Mouse (Mus musculus) embryonic facial prominence, embryonic 14.5 days (tissue): ENCODE data around the gene Olfml2b. TPM values are rescaled to one million over a fixed set of nuclear protein-coding genes. Genes with fewer than 3 reads are reported as not detected.

ENCODE experiments used
- ATAC-seq: fragments of 200-750 bp; cut with Nextera tagmentation; 2 replicates; pipeline ENCODE4 v1.8.0; 2017; ENCODE audit warnings: low read depth, moderate number of reproducible peaks, moderate TSS enrichment
- DNase-seq: peaks from one replicate; pipeline ENCODE4 v3.0.0-alpha.2; 2015; ENCODE audit warnings: low spot score
- H3K27ac ChIP-seq: fragments of 300-500 bp; sonication (generic); replicated peaks from 2 replicates; pipeline ENCODE4 v1.5.1; 2014; ENCODE audit warnings: low read depth, mild to moderate bottlenecking, low read length, moderate library complexity
- H3K27me3 ChIP-seq: fragments of 300-500 bp; sonication (generic); replicated peaks from 2 replicates; pipeline ENCODE4 v1.6.1; 2014; ENCODE audit warnings: low read length; ENCODE audit not compliant: control insufficient read depth, insufficient read depth
- H3K36me3 ChIP-seq: fragments of 300-500 bp; sonication (generic); 2 replicates; pipeline ENCODE4 v1.6.1; 2014; ENCODE audit warnings: low read length, mixed read lengths; ENCODE audit not compliant: control insufficient read depth, insufficient read depth
- H3K4me1 ChIP-seq: fragments of 300-500 bp; sonication (generic); 2 replicates; pipeline ENCODE4 v1.6.1; 2014; ENCODE audit warnings: antibody characterized with exemption, low read length; ENCODE audit not compliant: control insufficient read depth, insufficient read depth
- H3K4me2 ChIP-seq: fragments of 300-500 bp; sonication (generic); 2 replicates; pipeline ENCODE4 v1.6.1; 2014; ENCODE audit warnings: low read depth, mild to moderate bottlenecking, low read length, moderate library complexity, mixed read lengths
- H3K4me3 ChIP-seq: fragments of 300-500 bp; sonication (generic); 2 replicates; pipeline ENCODE4 v1.5.1; 2014; ENCODE audit warnings: low read depth, mild to moderate bottlenecking, low read length
- H3K9ac ChIP-seq: fragments of 300-500 bp; sonication (generic); 2 replicates; pipeline ENCODE4 v1.6.1; 2014; ENCODE audit warnings: low read depth, mild to moderate bottlenecking, low read length, moderate library complexity, mixed read lengths
- H3K9me3 ChIP-seq: fragments of 300-500 bp; sonication (generic); 2 replicates; pipeline ENCODE4 v1.6.1; 2016; ENCODE audit warnings: low read length; ENCODE audit not compliant: control insufficient read depth
- WGBS: fragments of 180-500 bp; shearing (Covaris S2); extraction: QIAGEN DNeasy Blood & Tissue Kit; methylation state at CpG from one replicate; pipeline ENCODE4 v1.1.7; 2014; 5-methylcytosine and 5-hydroxymethylcytosine counted together
- polyA plus RNA-seq: library from polyadenylated mRNA; unstranded; fragments of >200 nt; fragmentation: Nextera tagmentation; extraction: Ambion mirVana; gene quantifications from 2 replicates; pipeline ENCODE4 v1.2.1, GENCODE M21; 2014

The Olfml2b gene
- polyA plus RNA-seq, 1 experiment from 2014 or later, result 43.7 TPM

DNA sequence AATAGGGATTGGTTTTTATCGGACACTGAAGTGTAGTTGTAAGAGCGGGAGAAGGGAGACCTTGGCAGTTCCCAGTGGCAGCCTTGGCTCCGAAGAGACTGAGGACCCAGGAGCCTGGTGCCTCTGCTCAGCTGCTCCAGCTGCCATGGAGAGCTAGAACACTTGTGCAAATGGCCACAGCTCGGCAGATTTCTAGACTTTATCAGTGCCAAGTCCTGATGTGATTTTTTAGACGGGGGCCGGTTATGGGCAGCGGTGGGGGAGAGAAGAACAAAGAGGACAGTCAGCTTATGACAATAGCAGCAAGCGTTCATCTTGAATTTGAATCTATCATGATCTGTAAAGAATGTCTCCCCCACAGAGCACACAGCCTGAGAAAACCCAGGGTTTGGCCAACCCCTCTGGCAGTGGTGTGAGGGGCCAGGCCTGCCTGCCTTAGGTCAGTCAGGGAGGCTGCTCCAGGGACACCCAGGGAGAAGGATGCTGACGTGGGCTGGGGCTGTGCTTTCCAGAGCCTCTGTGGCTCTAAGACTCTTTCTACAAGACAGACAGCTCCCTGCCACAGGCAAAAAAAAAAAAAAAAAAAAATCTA is 29.9 kb downstream of the Olfml2b start:
- H3K9ac ChIP-seq, result no peak overlapping the region
- no peaks in the 10 kb centered on the region for H3K4me1 ChIP-seq
- 0 out of 2 replicates have a peak, but pooled peaks cover 5% of the 10 kb centered on the region for H3K9me3 ChIP-seq
- 74% methylated on average over 9 of the region's 9 CpGs for WGBS
- H3K4me2 ChIP-seq, result no peak overlapping the region
- no peak overlapping the region for H3K4me3 ChIP-seq
- H3K27ac ChIP-seq, result no peak overlapping the region
- peaks cover 14% of the 10 kb centered on the region; the same call in 1 of the 2 replicates for H3K36me3 ChIP-seq
- no peaks in the 10 kb centered on the region for H3K27me3 ChIP-seq
- ATAC-seq (no peak), DNase-seq (no peak)

- 91% methylated on average over 4 of the region's 4 CpGs for WGBS
- Histone ChIP-seq H3K4me1 (no peaks in the 10 kb centered on the region), H3K27ac (no peak overlapping the region), H3K4me2 (no peak overlapping the region), H3K4me3 (no peak overlapping the region), H3K9me3 (no peaks in the 10 kb centered on the region), H3K36me3 (peaks cover 8% of the 10 kb centered on the region; the same call in 1 of the 2 replicates), H3K9ac (no peak overlapping the region), H3K27me3 (no peaks in the 10 kb centered on the region)
- DNase-seq (no peak), ATAC-seq (no peak)
These were observed 33.3 kb downstream of the Olfml2b start for GRCm38 (mm10) chr1:170677681-170678080.

- Histone ChIP-seq H3K9ac (no peak overlapping the region), H3K4me2 (no peak overlapping the region), H3K4me1 (no peaks in the 10 kb centered on the region), H3K4me3 (no peak overlapping the region), H3K27me3 (no peaks in the 10 kb centered on the region), H3K36me3 (peaks cover 8% of the 10 kb centered on the region; the same call in 1 of the 2 replicates), H3K9me3 (no peaks in the 10 kb centered on the region), H3K27ac (no peak overlapping the region)
- WGBS, result 82% methylated on average over 4 of the region's 4 CpGs
- DNase-seq (no peak), ATAC-seq (no peak; the same call in 1 of the 2 replicates)
These were observed 34.5 kb downstream of the Olfml2b start for GRCm38 (mm10) chr1:170678861-170679260.

DNA sequence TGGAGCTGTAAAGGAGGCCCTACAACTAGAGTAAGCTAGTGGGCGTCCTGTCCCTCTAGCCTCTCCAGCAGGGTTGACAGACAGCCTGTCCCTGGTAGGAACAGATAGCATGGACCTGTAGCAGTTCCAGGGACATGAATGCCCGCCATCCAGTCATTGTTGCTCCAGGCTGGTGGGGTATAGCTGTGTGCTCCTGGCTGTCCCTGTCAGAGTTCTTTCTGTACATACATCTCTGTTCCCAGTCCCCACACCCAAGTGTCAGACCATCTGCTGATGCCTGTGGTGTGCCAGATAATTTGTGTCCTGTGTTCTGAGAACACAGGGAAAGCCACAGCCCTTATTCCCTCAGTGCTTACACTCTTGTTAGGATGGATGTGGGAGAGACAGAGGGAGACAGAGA is 35.3 kb downstream of the Olfml2b start:
- DNase-seq (no peak), ATAC-seq (no peak)
- no peaks in the 10 kb centered on the region for H3K4me1 ChIP-seq
- no peaks in the 10 kb centered on the region for H3K27me3 ChIP-seq
- H3K4me2 ChIP-seq, result no peak overlapping the region
- 90% methylated on average over 2 of the region's 2 CpGs for whole genome bisulfite sequencing
- no peak overlapping the region for H3K27ac ChIP-seq
- no peaks in the 10 kb centered on the region for H3K9me3 ChIP-seq
- H3K9ac ChIP-seq, result no peak overlapping the region
- peaks cover 8% of the 10 kb centered on the region; the same call in 1 of the 2 replicates for H3K36me3 ChIP-seq
- no peak overlapping the region for H3K4me3 ChIP-seq

- Histone ChIP-seq H3K4me3 (no peak overlapping the region), H3K9me3 (no peaks in the 10 kb centered on the region), H3K4me2 (no peak overlapping the region), H3K27me3 (no peaks in the 10 kb centered on the region), H3K27ac (no peak overlapping the region), H3K36me3 (peaks cover 8% of the 10 kb centered on the region; the same call in 1 of the 2 replicates), H3K4me1 (no peaks in the 10 kb centered on the region), H3K9ac (no peak overlapping the region)
- 81% methylated on average over 6 of the region's 6 CpGs for WGBS
- DNase-seq (no peak), ATAC-seq (no peak)
These were observed 39.5 kb downstream of the Olfml2b start for GRCm38 (mm10) chr1:170683863-170684262.

DNA sequence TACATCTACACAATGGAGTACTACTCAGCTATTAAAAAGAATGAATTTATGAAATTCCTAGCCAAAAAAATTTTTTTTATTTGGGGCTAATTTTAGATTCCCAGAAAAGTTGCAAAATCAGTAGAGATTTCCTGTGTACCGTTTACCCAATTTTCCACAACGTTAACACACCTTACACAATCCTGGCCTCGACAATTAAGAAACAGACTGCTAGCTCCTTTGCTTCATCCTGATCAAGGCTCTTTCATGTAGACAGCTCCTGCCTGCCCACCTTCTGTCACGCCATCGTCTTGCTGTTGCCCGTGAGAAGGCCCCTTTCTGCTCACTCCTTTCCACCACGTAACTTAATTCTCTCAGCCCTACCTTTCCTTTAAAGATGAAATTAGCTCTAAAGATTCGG is 45.4 kb downstream of the Olfml2b start:
- no peaks in the 10 kb centered on the region for H3K4me1 ChIP-seq
- H3K27ac ChIP-seq, result no peak overlapping the region
- H3K27me3 ChIP-seq, result no peaks in the 10 kb centered on the region
- WGBS, result 93% methylated on average over 8 of the region's 8 CpGs
- H3K4me3 ChIP-seq, result no peak overlapping the region
- no peak for DNase-seq
- H3K9ac ChIP-seq, result no peak overlapping the region
- H3K9me3 ChIP-seq, result 0 out of 2 replicates have a peak, but pooled peaks cover 2% of the 10 kb centered on the region
- no peaks in the 10 kb centered on the region for H3K36me3 ChIP-seq
- no peak for ATAC-seq
- no peak overlapping the region for H3K4me2 ChIP-seq

DNA sequence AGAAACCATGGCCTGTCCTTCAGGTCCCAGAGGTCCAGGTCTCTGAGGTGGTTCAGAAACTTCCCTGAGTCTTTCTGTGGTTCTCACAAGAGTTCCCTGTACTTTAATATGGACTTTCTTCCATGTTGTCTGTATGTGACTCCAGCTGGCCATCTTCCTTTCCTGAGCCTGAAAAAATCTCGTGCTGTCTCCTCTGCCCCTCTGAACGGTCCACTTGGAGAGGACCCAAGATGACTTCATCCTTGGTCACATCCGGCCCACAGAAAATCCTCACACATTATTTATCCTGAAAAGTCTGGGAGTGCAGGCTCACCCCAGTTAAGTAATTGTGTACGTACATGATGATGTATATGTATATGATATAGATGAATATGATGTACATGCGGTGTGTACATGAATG is 47.0 kb downstream of the Olfml2b start:
- no peak overlapping the region for H3K4me3 ChIP-seq

GRCm38 (mm10) chr1:170694821-170695291 is 50.5 kb downstream of the Olfml2b start:
- H3K4me3 ChIP-seq, result no peak overlapping the region
- H3K4me2 ChIP-seq, result no peak overlapping the region
- no peak for DNase-seq
- WGBS, result 59% methylated on average over 5 of the region's 5 CpGs
- H3K4me1 ChIP-seq, result peaks cover 4% of the 10 kb centered on the region; the same call in 1 of the 2 replicates
- H3K27ac ChIP-seq, result no peak overlapping the region
- 0 out of 2 replicates have a peak, but pooled peaks cover 1% of the 10 kb centered on the region for H3K9me3 ChIP-seq
- H3K36me3 ChIP-seq, result no peaks in the 10 kb centered on the region
- H3K27me3 ChIP-seq, result no peaks in the 10 kb centered on the region
- no peak overlapping the region for H3K9ac ChIP-seq
- no peak for ATAC-seq

More for the DNA sequence above, 47.0 kb downstream of the Olfml2b start:
- Histone ChIP-seq H3K4me1 (no peaks in the 10 kb centered on the region), H3K9ac (no peak overlapping the region), H3K36me3 (no peaks in the 10 kb centered on the region), H3K9me3 (0 out of 2 replicates have a peak, but pooled peaks cover 2% of the 10 kb centered on the region), H3K27me3 (no peaks in the 10 kb centered on the region), H3K27ac (no peak overlapping the region), H3K4me2 (no peak overlapping the region)
- ATAC-seq (no peak), DNase-seq (no peak)
- 94% methylated on average over 5 of the region's 5 CpGs for WGBS

GRCm38 (mm10) chr1:170695326-170695725 is 51.0 kb downstream of the Olfml2b start:
- H3K27me3 ChIP-seq, result no peaks in the 10 kb centered on the region
- H3K4me2 ChIP-seq, result no peak overlapping the region
- no peak overlapping the region for H3K27ac ChIP-seq
- no peak overlapping the region for H3K4me3 ChIP-seq
- no peaks in the 10 kb centered on the region for H3K9me3 ChIP-seq
- 64% methylated on average over 6 of the region's 6 CpGs for WGBS
- no peak overlapping the region for H3K9ac ChIP-seq
- no peak for DNase-seq
- no peaks in the 10 kb centered on the region for H3K36me3 ChIP-seq
- H3K4me1 ChIP-seq, result peaks cover 8% of the 10 kb centered on the region; the same call in 1 of the 2 replicates
- ATAC-seq, result no peak
